Mouse (Mus musculus) layer of hippocampus, adult 18-20 months (tissue): ENCODE results near the gene Zfp511. TPM values are rescaled to one million over a fixed set of nuclear protein-coding genes. Genes with fewer than 3 reads are reported as not detected.

Experiments used
- microRNA-seq, 2 experiments: library from miRNA; unstranded; fragments of <30 nt; microRNA quantifications; one replicate each; pipeline ENCODE4 v1.2.0; 2021
- total RNA-seq, 2 experiments: library from RNA; stranded (reverse); gene quantifications; 2 replicates each; pipeline ENCODE4 v1.2.3; 2021

Zfp511 gene
- total RNA-seq, 2 experiments from 2014 or later, result 23.8 to 24.2 TPM

Small RNA genes within 50 kb of the gene (microRNA-seq; reads per million reads assigned to microRNA genes)
- gene Mir7062, result 1.4 to 1.7 reads per million in 2 experiments

Other genes starting within 250 kb of the Zfp511 start
- 10 to 100 TPM; 44.0 to 60.0 TPM for gene Adgra1, start 202.2 kb upstream of the Zfp511 start, total RNA-seq
- 10 to 100 TPM; 84.7 to 86.2 TPM for gene Kndc1, start 141.7 kb upstream of the Zfp511 start, total RNA-seq
- gene Utf1, start 92.6 kb upstream of the Zfp511 start, total RNA-seq, result not detected
- gene 6430531B16Rik, start 57.6 kb upstream of the Zfp511 start, total RNA-seq, result 1 to 10 TPM in 1 of 2 experiments, under 1 TPM in 1; 0.99 to 1.5 TPM
- 1 to 10 TPM; 3.2 to 4.7 TPM for gene Adam8, start 43.8 kb upstream of the Zfp511 start, total RNA-seq
- 10 to 100 TPM; 34.1 to 35.4 TPM for gene Tubgcp2, start 278 bp downstream of the Zfp511 start, total RNA-seq
- gene Msx3, start 12.7 kb downstream of the Zfp511 start, total RNA-seq, result under 1 TPM in 1 of 2 experiments, not detected in 1; 0.15 TPM
- 100 to 1,000 TPM; 269 to 293 TPM for gene Caly, start 46.2 kb downstream of the Zfp511 start, total RNA-seq
- not detected for gene Prap1, start 57.0 kb downstream of the Zfp511 start, total RNA-seq
- 10 to 100 TPM; 41.7 to 43.4 TPM for gene Fuom, start 66.0 kb downstream of the Zfp511 start, total RNA-seq
- gene Paox, start 79.4 kb downstream of the Zfp511 start, total RNA-seq, result 1 to 10 TPM; 4.7 to 5.2 TPM
- gene Echs1, start 80.1 kb downstream of the Zfp511 start, total RNA-seq, result 10 to 100 TPM; 63.7 to 66.6 TPM
- gene Mtg1, start 101.2 kb downstream of the Zfp511 start, total RNA-seq, result 10 to 100 TPM; 20.9 to 27.8 TPM
- gene Sprn, start 118.5 kb downstream of the Zfp511 start, total RNA-seq, result 100 to 1,000 TPM; 151 to 156 TPM
- not detected for gene Olfr522, start 128.4 kb downstream of the Zfp511 start, total RNA-seq
- gene Olfr523, start 136.8 kb downstream of the Zfp511 start, total RNA-seq, result under 1 TPM in 1 of 2 experiments, not detected in 1; 0.10 TPM
- not detected for gene Olfr524, start 169.6 kb downstream of the Zfp511 start, total RNA-seq
- gene Cd163l1, start 181.9 kb downstream of the Zfp511 start, total RNA-seq, result under 1 TPM; 0.57 to 0.76 TPM
- gene 5830411N06Rik, start 210.9 kb downstream of the Zfp511 start, total RNA-seq, result under 1 TPM in 1 of 2 experiments, not detected in 1; 0.27 TPM